Mouse (Mus musculus): ENCODE measurements around the gene Rab3a.

GRCm38 (mm10) chr8:70763354-70763753 is 8.9 kb downstream of the Rab3a start:
- TF ChIP-seq CTCF (IDR thresholded peaks at IDR 0.05; ENCODE audit: low read depth) (peak; percentile 66), EP300 (IDR thresholded peaks at IDR 0.05; ENCODE audit: low read depth) (no peak)
